25 mouse cellular contexts compared by ENCODE assay signal in the genomic region with DNA sequence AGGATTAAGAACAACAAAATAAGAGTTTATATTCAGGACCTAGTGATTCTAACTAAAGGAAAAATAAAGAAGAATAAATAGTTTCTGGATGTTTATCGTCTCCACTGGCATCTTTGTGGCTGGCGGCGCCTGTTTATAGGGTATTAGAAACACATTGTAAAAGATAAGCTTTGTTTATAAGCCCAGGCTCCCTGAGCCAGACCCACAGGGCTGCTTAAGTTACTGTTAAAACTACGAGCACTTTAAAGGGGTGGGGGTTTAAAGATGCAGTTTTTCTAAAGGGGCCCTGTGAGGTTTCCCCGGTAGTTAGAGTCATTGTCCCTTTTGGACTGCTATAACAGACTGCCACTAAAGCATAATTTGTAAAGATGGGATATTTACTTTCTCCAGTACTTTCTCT. TPM values are rescaled to one million over a fixed set of nuclear protein-coding genes. Genes with fewer than 3 reads are reported as not detected.
DNase-seq lines count a peak whose midpoint lies in the region; ATAC-seq and TF ChIP-seq lines count a peak whose summit lies in the region.
"Had no signal": no experiment of that assay in that cellular context is flagged by ENCODE, and none has a peak within 500 bp of the region (broad histone marks: within the 10 kb centered on the region; RNA-seq: fewer than 3 reads in every experiment).

No protein-coding gene starts in this region.

- no peak for DNase-seq in embryonic facial prominence, embryonic 10.5 days (ENCODE audit: low spot score)
- no peak for DNase-seq in limb, embryonic 10.5 days (ENCODE audit: low spot score)
- no peak for DNase-seq in lung, adult 18-20 months
- peak; percentile 34 for DNase-seq in lung, postnatal 36 days
- no peak for DNase-seq in lung, postnatal 0 days (ENCODE audit: low spot score)
- DNase-seq: adrenal gland, adult 8-10 months; adrenal gland, postnatal 14 days; adrenal gland, postnatal 36 days; B cell, adult 2 months; cerebellum, adult 11-12 months; cerebellum, adult 2 months; cerebellum, adult 9-10 months; cerebellum, postnatal 10 days; cerebellum, postnatal 25 days had no signal

- no peaks in the 10 kb centered on the region for H3K9me3 ChIP-seq in embryonic facial prominence, embryonic 15.5 days (replicated peaks)
- no peaks in the 10 kb centered on the region for H3K9me3 ChIP-seq in embryonic facial prominence, embryonic 10.5 days
- no peaks in the 10 kb centered on the region for H3K9me3 ChIP-seq in limb, embryonic 12.5 days
- no peaks in the 10 kb centered on the region for H3K9me3 ChIP-seq in limb, embryonic 10.5 days (replicated peaks)
- H3K9me3 ChIP-seq in lung, embryonic 15.5 days = no peaks in the 10 kb centered on the region
- no peaks in the 10 kb centered on the region for H3K9me3 ChIP-seq in lung, postnatal 0 days (ENCODE audit: low read length)
- H3K9me3 ChIP-seq: embryonic facial prominence, embryonic 13.5 days; forebrain, embryonic 13.5 days; forebrain, embryonic 15.5 days; G1E had no signal

- no peak overlapping the region for H3K9ac ChIP-seq in embryonic facial prominence, embryonic 15.5 days
- H3K9ac ChIP-seq in limb, embryonic 12.5 days (replicated peaks) = no peak overlapping the region
- H3K9ac ChIP-seq in lung, embryonic 15.5 days = no peak overlapping the region
- no peak overlapping the region for H3K9ac ChIP-seq in lung, postnatal 0 days (replicated peaks; ENCODE audit: low read depth)
- H3K9ac ChIP-seq: embryonic facial prominence, embryonic 13.5 days; forebrain, embryonic 13.5 days; forebrain, embryonic 15.5 days had no signal

- H3K4me3 ChIP-seq in embryonic facial prominence, embryonic 15.5 days (replicated peaks) = no peak overlapping the region
- H3K4me3 ChIP-seq in embryonic facial prominence, embryonic 10.5 days = no peak overlapping the region
- H3K4me3 ChIP-seq in limb, embryonic 12.5 days (replicated peaks) = no peak overlapping the region
- no peak overlapping the region for H3K4me3 ChIP-seq in limb, embryonic 10.5 days
- no peak overlapping the region for H3K4me3 ChIP-seq in lung, embryonic 15.5 days
- H3K4me3 ChIP-seq in lung, postnatal 0 days (ENCODE audit: low read depth, low read length) = no peak overlapping the region
- H3K4me3 ChIP-seq: embryonic facial prominence, embryonic 13.5 days; forebrain, embryonic 13.5 days; forebrain, embryonic 15.5 days had no signal

- H3K4me1 ChIP-seq in embryonic facial prominence, embryonic 15.5 days = no peaks in the 10 kb centered on the region
- H3K4me1 ChIP-seq in embryonic facial prominence, embryonic 10.5 days = no peaks in the 10 kb centered on the region
- H3K4me1 ChIP-seq in limb, embryonic 12.5 days (replicated peaks) = peaks cover 12% of the 10 kb centered on the region
- peaks cover 4% of the 10 kb centered on the region for H3K4me1 ChIP-seq in limb, embryonic 10.5 days
- no peaks in the 10 kb centered on the region for H3K4me1 ChIP-seq in lung, embryonic 15.5 days
- H3K4me1 ChIP-seq in lung, postnatal 0 days (ENCODE audit: insufficient read depth, low read depth, low read length) = no peaks in the 10 kb centered on the region
- H3K4me1 ChIP-seq: forebrain, embryonic 13.5 days; forebrain, embryonic 15.5 days had no signal

- no peak for ATAC-seq in embryonic facial prominence, embryonic 15.5 days (ENCODE audit: insufficient number of reproducible peaks, low FRiP score, low TSS enrichment, low read depth)
- 0 out of 2 replicates have a peak, but pooled peaks have one; percentile 66 for ATAC-seq in limb, embryonic 12.5 days (ENCODE audit: insufficient number of reproducible peaks, insufficient read depth, low FRiP score, low TSS enrichment, low read depth)
- ATAC-seq in lung, embryonic 15.5 days (ENCODE audit: borderline replicate concordance, extremely low read depth, low FRiP score, low TSS enrichment) = no peak
- no peak for ATAC-seq in lung, postnatal 0 days
- ATAC-seq: activated CD4-positive, CD25-positive, alpha-beta regulatory T cell, adult 4 months; CD4-positive, CD25-positive, alpha-beta regulatory T cell, adult 4 months; forebrain, embryonic 13.5 days; forebrain, embryonic 15.5 days; Patski had no signal

- no peak overlapping the region for H3K4me2 ChIP-seq in embryonic facial prominence, embryonic 15.5 days (replicated peaks)
- H3K4me2 ChIP-seq in limb, embryonic 12.5 days = peak overlapping the region; percentile 13; the same call in 1 of the 2 replicates
- no peak overlapping the region for H3K4me2 ChIP-seq in lung, embryonic 15.5 days
- no peak overlapping the region for H3K4me2 ChIP-seq in lung, postnatal 0 days (replicated peaks; ENCODE audit: low read depth, low read length)
- H3K4me2 ChIP-seq: embryonic facial prominence, embryonic 13.5 days; forebrain, embryonic 13.5 days; forebrain, embryonic 15.5 days had no signal

- 54% methylated on average over 5 of the region's 5 CpGs for WGBS in embryonic facial prominence, embryonic 15.5 days
- WGBS in embryonic facial prominence, embryonic 10.5 days = 79% methylated on average over 5 of the region's 5 CpGs
- 28% methylated on average over 5 of the region's 5 CpGs for WGBS in limb, embryonic 12.5 days
- WGBS in limb, embryonic 10.5 days = 57% methylated on average over 5 of the region's 5 CpGs
- WGBS in lung, embryonic 15.5 days = 36% methylated on average over 5 of the region's 5 CpGs
- 46% methylated on average over 5 of the region's 5 CpGs for WGBS in lung, postnatal 0 days

- H3K27ac ChIP-seq in embryonic facial prominence, embryonic 15.5 days (replicated peaks) = 0 out of 2 replicates have a peak overlapping the region, but pooled peaks have one; percentile 34
- H3K27ac ChIP-seq in embryonic facial prominence, embryonic 10.5 days (replicated peaks) = no peak overlapping the region
- H3K27ac ChIP-seq in limb, embryonic 12.5 days = no peak overlapping the region
- H3K27ac ChIP-seq in limb, embryonic 10.5 days = no peak overlapping the region
- H3K27ac ChIP-seq in lung, embryonic 15.5 days = 0 out of 2 replicates have a peak overlapping the region, but pooled peaks have one; percentile 19
- H3K27ac ChIP-seq in lung, postnatal 0 days (ENCODE audit: low read length) = no peak overlapping the region
- H3K27ac ChIP-seq: embryonic facial prominence, embryonic 13.5 days; forebrain, embryonic 13.5 days; forebrain, embryonic 15.5 days had no signal

- TF ChIP-seq CTCF in lung, postnatal 0 days (IDR thresholded peaks at IDR 0.05) = no peak

- no peak for TF ChIP-seq EP300 in lung, postnatal 0 days (IDR thresholded peaks at IDR 0.05)

- H3K27me3 ChIP-seq in embryonic facial prominence, embryonic 15.5 days = no peaks in the 10 kb centered on the region
- H3K27me3 ChIP-seq in embryonic facial prominence, embryonic 10.5 days (replicated peaks; ENCODE audit: low read depth, poor library complexity, severe bottlenecking) = no peaks in the 10 kb centered on the region
- H3K27me3 ChIP-seq in limb, embryonic 12.5 days = peaks cover 8% of the 10 kb centered on the region
- H3K27me3 ChIP-seq in limb, embryonic 10.5 days (ENCODE audit: low read depth, poor library complexity, severe bottlenecking) = no peaks in the 10 kb centered on the region
- H3K27me3 ChIP-seq in lung, embryonic 15.5 days = no peaks in the 10 kb centered on the region
- no peaks in the 10 kb centered on the region for H3K27me3 ChIP-seq in lung, postnatal 0 days (replicated peaks; ENCODE audit: insufficient read depth, low read length)
- H3K27me3 ChIP-seq: CH12.LX; embryonic facial prominence, embryonic 13.5 days; forebrain, embryonic 13.5 days; forebrain, embryonic 15.5 days had no signal

- H3K36me3 ChIP-seq in embryonic facial prominence, embryonic 15.5 days = no peaks in the 10 kb centered on the region
- H3K36me3 ChIP-seq in embryonic facial prominence, embryonic 10.5 days (replicated peaks) = no peaks in the 10 kb centered on the region
- no peaks in the 10 kb centered on the region for H3K36me3 ChIP-seq in limb, embryonic 12.5 days
- no peaks in the 10 kb centered on the region for H3K36me3 ChIP-seq in limb, embryonic 10.5 days
- no peaks in the 10 kb centered on the region for H3K36me3 ChIP-seq in lung, embryonic 15.5 days
- H3K36me3 ChIP-seq in lung, postnatal 0 days (ENCODE audit: insufficient read depth, low read length) = no peaks in the 10 kb centered on the region
- H3K36me3 ChIP-seq: embryonic facial prominence, embryonic 13.5 days; forebrain, embryonic 15.5 days; G1E had no signal

RNA-seq across cellular contexts. Expression of a gene that starts 33.9 kb away (rescaled TPM):
- not detected in 2 replicates for polyA plus RNA-seq in embryonic facial prominence, embryonic 15.5 days (2015; fragmentation: Nextera tagmentation; extraction: Ambion mirVana)
- polyA plus RNA-seq in embryonic facial prominence, embryonic 10.5 days (2016; fragmentation: Nextera tagmentation; extraction: Ambion mirVana) = 0.22 and 0.38 TPM in 2 replicates
- polyA plus RNA-seq in limb, embryonic 12.5 days (2016; fragmentation: Nextera tagmentation; extraction: Ambion mirVana) = 0.05 and 0.08 TPM in 2 replicates
- polyA plus RNA-seq in limb, embryonic 10.5 days (2016; fragmentation: Nextera tagmentation; extraction: Ambion mirVana) = 0.29 and 0.64 TPM in 2 replicates
- 0.04 and 0.17 TPM in 2 replicates for polyA plus RNA-seq in lung, embryonic 15.5 days (2015; fragmentation: Nextera tagmentation; extraction: Ambion mirVana)
- 0.21 and 0.33 TPM in 2 replicates for polyA plus RNA-seq in lung, postnatal 0 days (2015; fragmentation: Nextera tagmentation; extraction: Ambion mirVana)
- polyA plus RNA-seq: Patski had no signal

Comparison
In these comparisons a context has a peak if more than half of its experiments do, and no peak if none do; other contexts are left out.
1. H3K27ac ChIP-seq: peak in embryonic facial prominence, embryonic 15.5 days (single experiment) and lung, embryonic 15.5 days (single experiment); none in embryonic facial prominence, embryonic 10.5 days (single experiment), limb, embryonic 12.5 days (single experiment), limb, embryonic 10.5 days (single experiment) and lung, postnatal 0 days (single experiment).